In genomic region chr8:3628014-3628413, GRCm38 (mm10) we compare ENCODE assay signal across 8 mouse cellular contexts. TPM values are rescaled to one million over a fixed set of nuclear protein-coding genes. Genes with fewer than 3 reads are reported as not detected.
DNase-seq lines count a peak whose midpoint lies in the region; ATAC-seq and TF ChIP-seq lines count a peak whose summit lies in the region.

No protein-coding gene starts in this region.

- peak; percentile 25 for DNase-seq in hindbrain, embryonic 11.5 days (ENCODE audit: low spot score)
- DNase-seq in hindbrain, embryonic 10.5 days (ENCODE audit: low spot score) = no peak
- peak; percentile 66 for DNase-seq in CD4-positive helper T cell, adult 2 months (ENCODE audit: low read depth, low spot score)
- peak; percentile 52 for DNase-seq in liver, postnatal 0 days
- DNase-seq in thymus, postnatal 4 days = peak; percentile 55
- no peak for DNase-seq in gastrocnemius, postnatal 4 days (ENCODE audit: low spot score in 2 of 2)
- DNase-seq in Muller cell, postnatal 12 days (ENCODE audit: inconsistent ontology term) = no peak

- no peak for TF ChIP-seq POLR2A in bone marrow, adult 2 months (IDR thresholded peaks at IDR 0.05; ENCODE audit: borderline replicate concordance, control insufficient read depth, low read depth, low read length)

- ATAC-seq in hindbrain, embryonic 11.5 days (ENCODE audit: low FRiP score) = no peak
- peak; percentile 37 for ATAC-seq in liver, postnatal 0 days

- no peak overlapping the region for H3K9ac ChIP-seq in hindbrain, embryonic 11.5 days (ENCODE audit: low read depth, low read length)
- H3K9ac ChIP-seq in liver, postnatal 0 days (replicated peaks) = no peak overlapping the region

- WGBS in hindbrain, embryonic 11.5 days = 28% methylated on average over 5 of the region's 5 CpGs
- WGBS in hindbrain, embryonic 10.5 days = 32% methylated on average over 5 of the region's 5 CpGs
- WGBS in bone marrow, adult 2 months = 55% methylated on average over 5 of the region's 5 CpGs
- WGBS in liver, postnatal 0 days (ENCODE audit: insufficient replicate concordance) = 43% methylated on average over 5 of the region's 5 CpGs

- no peaks in the 10 kb centered on the region for H3K4me1 ChIP-seq in hindbrain, embryonic 11.5 days (replicated peaks; ENCODE audit: control insufficient read depth, insufficient read depth, low read length)
- H3K4me1 ChIP-seq in hindbrain, embryonic 10.5 days (replicated peaks) = peaks cover 9% of the 10 kb centered on the region
- H3K4me1 ChIP-seq in bone marrow, adult 2 months (ENCODE audit: control insufficient read depth, insufficient read depth, low read length) = no peaks in the 10 kb centered on the region; the same call in none of the 2 replicates
- peaks cover 17% of the 10 kb centered on the region for H3K4me1 ChIP-seq in liver, postnatal 0 days (ENCODE audit: insufficient read depth)

- no peak overlapping the region for H3K27ac ChIP-seq in hindbrain, embryonic 11.5 days (ENCODE audit: low read depth, low read length)
- no peak overlapping the region for H3K27ac ChIP-seq in hindbrain, embryonic 10.5 days
- H3K27ac ChIP-seq in bone marrow, adult 2 months (ENCODE audit: control insufficient read depth, insufficient read depth, low read depth, low read length, poor library complexity) = no peak overlapping the region
- no peak overlapping the region for H3K27ac ChIP-seq in liver, postnatal 0 days (ENCODE audit: low read depth)

- no peak overlapping the region for H3K4me2 ChIP-seq in hindbrain, embryonic 11.5 days (replicated peaks; ENCODE audit: low read depth, low read length)
- H3K4me2 ChIP-seq in liver, postnatal 0 days (ENCODE audit: low read depth, low read length) = no peak overlapping the region

- H3K36me3 ChIP-seq in hindbrain, embryonic 11.5 days (ENCODE audit: control insufficient read depth, insufficient read depth, low read length) = no peaks in the 10 kb centered on the region
- no peaks in the 10 kb centered on the region for H3K36me3 ChIP-seq in hindbrain, embryonic 10.5 days
- H3K36me3 ChIP-seq in liver, postnatal 0 days (replicated peaks; ENCODE audit: insufficient read depth, low read length) = peaks cover 9% of the 10 kb centered on the region; the same call in 1 of the 2 replicates

- no peak overlapping the region for H3K4me3 ChIP-seq in hindbrain, embryonic 11.5 days (ENCODE audit: low read depth, low read length)
- no peak overlapping the region for H3K4me3 ChIP-seq in hindbrain, embryonic 10.5 days
- no peak overlapping the region for H3K4me3 ChIP-seq in bone marrow, adult 2 months (replicated peaks; ENCODE audit: control insufficient read depth, low read depth, low read length)
- no peak overlapping the region for H3K4me3 ChIP-seq in liver, postnatal 0 days (ENCODE audit: low read depth, low read length)

- TF ChIP-seq CTCF in bone marrow, adult 2 months (IDR thresholded peaks at IDR 0.05; ENCODE audit: control insufficient read depth, insufficient read depth, low read length) = 0 out of 2 replicates have a peak, but pooled peaks have one; percentile 32
- peak; percentile 72 for TF ChIP-seq CTCF in liver, postnatal 0 days (IDR thresholded peaks at IDR 0.05; ENCODE audit: low read depth)

- no peaks in the 10 kb centered on the region for H3K9me3 ChIP-seq in hindbrain, embryonic 11.5 days (ENCODE audit: control insufficient read depth, low read length)
- H3K9me3 ChIP-seq in hindbrain, embryonic 10.5 days = no peaks in the 10 kb centered on the region
- no peaks in the 10 kb centered on the region for H3K9me3 ChIP-seq in liver, postnatal 0 days (ENCODE audit: low read length)

- no peak for TF ChIP-seq EP300 in liver, postnatal 0 days (IDR thresholded peaks at IDR 0.05; ENCODE audit: low read depth)

- no peaks in the 10 kb centered on the region; the same call in 1 of the 2 replicates for H3K27me3 ChIP-seq in hindbrain, embryonic 11.5 days (ENCODE audit: control insufficient read depth, insufficient read depth, low read length)
- H3K27me3 ChIP-seq in hindbrain, embryonic 10.5 days (ENCODE audit: insufficient read depth, poor library complexity, severe bottlenecking) = peaks cover 23% of the 10 kb centered on the region; the same call in 1 of the 2 replicates
- no peaks in the 10 kb centered on the region for H3K27me3 ChIP-seq in liver, postnatal 0 days (ENCODE audit: insufficient read depth, low read length)

RNA-seq across cellular contexts. Expression of gene Pcp2, which starts 2.7 kb away (rescaled TPM):
- polyA plus RNA-seq in hindbrain, embryonic 11.5 days (2014; fragmentation: Nextera tagmentation; extraction: Ambion mirVana) = 0.31 and 0.33 TPM in 2 replicates
- 0.22 TPM in 1 of 2 replicates, not detected in the other for polyA plus RNA-seq in hindbrain, embryonic 10.5 days (2016; fragmentation: Nextera tagmentation; extraction: Ambion mirVana)
- polyA plus RNA-seq in bone marrow, adult 2 months (2011; ENCODE audit: insufficient read depth, insufficient read length, low replicate concordance, missing spikeins) = not detected in 2 replicates
- 0.07 TPM in 1 of 2 replicates, not detected in the other for polyA plus RNA-seq in liver, postnatal 0 days (2015; fragmentation: Nextera tagmentation; extraction: Ambion mirVana)
- total RNA-seq in gastrocnemius, postnatal 4 days (2021) = under 1 TPM in 1 of 2 experiments, not detected in 1; 0.65 TPM

RNA-seq across cellular contexts. Expression of gene Stxbp2, which starts 2.7 kb away (rescaled TPM):
- 23.6 and 24.9 TPM in 2 replicates for polyA plus RNA-seq in hindbrain, embryonic 11.5 days (2014; fragmentation: Nextera tagmentation; extraction: Ambion mirVana)
- polyA plus RNA-seq in hindbrain, embryonic 10.5 days (2016; fragmentation: Nextera tagmentation; extraction: Ambion mirVana) = 38.7 and 44.1 TPM in 2 replicates
- 229 and 373 TPM in 2 replicates for polyA plus RNA-seq in bone marrow, adult 2 months (2011; ENCODE audit: insufficient read depth, insufficient read length, low replicate concordance, missing spikeins)
- polyA plus RNA-seq in liver, postnatal 0 days (2015; fragmentation: Nextera tagmentation; extraction: Ambion mirVana) = 40.5 and 46.9 TPM in 2 replicates
- 1 to 10 TPM; 3.1 to 7.2 TPM for total RNA-seq in gastrocnemius, postnatal 4 days (2021)

RNA-seq across cellular contexts. Expression of gene Pet100, which starts 6.7 kb away (rescaled TPM):
- 96.3 and 102 TPM in 2 replicates for polyA plus RNA-seq in hindbrain, embryonic 11.5 days (2014; fragmentation: Nextera tagmentation; extraction: Ambion mirVana)
- 97.8 and 115 TPM in 2 replicates for polyA plus RNA-seq in hindbrain, embryonic 10.5 days (2016; fragmentation: Nextera tagmentation; extraction: Ambion mirVana)
- 162 and 227 TPM in 2 replicates for polyA plus RNA-seq in bone marrow, adult 2 months (2011; ENCODE audit: insufficient read depth, insufficient read length, low replicate concordance, missing spikeins)
- polyA plus RNA-seq in liver, postnatal 0 days (2015; fragmentation: Nextera tagmentation; extraction: Ambion mirVana) = 88.9 and 91.2 TPM in 2 replicates
- total RNA-seq in gastrocnemius, postnatal 4 days (2021) = 10 to 100 TPM; 59.7 to 70.0 TPM

RNA-seq across cellular contexts. Expression of gene Xab2, which starts 6.9 kb away (rescaled TPM):
- 47.5 and 58.1 TPM in 2 replicates for polyA plus RNA-seq in hindbrain, embryonic 11.5 days (2014; fragmentation: Nextera tagmentation; extraction: Ambion mirVana)
- polyA plus RNA-seq in hindbrain, embryonic 10.5 days (2016; fragmentation: Nextera tagmentation; extraction: Ambion mirVana) = 71.6 and 74.6 TPM in 2 replicates
- 22.4 and 40.3 TPM in 2 replicates for polyA plus RNA-seq in bone marrow, adult 2 months (2011; ENCODE audit: insufficient read depth, insufficient read length, low replicate concordance, missing spikeins)
- 13.2 and 15.9 TPM in 2 replicates for polyA plus RNA-seq in liver, postnatal 0 days (2015; fragmentation: Nextera tagmentation; extraction: Ambion mirVana)
- 10 to 100 TPM; 21.1 to 23.2 TPM for total RNA-seq in gastrocnemius, postnatal 4 days (2021)

RNA-seq across cellular contexts. Expression of gene Retn, which starts 27.6 kb away (rescaled TPM):
- polyA plus RNA-seq in hindbrain, embryonic 11.5 days (2014; fragmentation: Nextera tagmentation; extraction: Ambion mirVana) = 0.18 TPM in 1 of 2 replicates, not detected in the other
- 0.37 and 0.55 TPM in 2 replicates for polyA plus RNA-seq in hindbrain, embryonic 10.5 days (2016; fragmentation: Nextera tagmentation; extraction: Ambion mirVana)
- polyA plus RNA-seq in bone marrow, adult 2 months (2011; ENCODE audit: insufficient read depth, insufficient read length, low replicate concordance, missing spikeins) = 3.0 TPM in 1 of 2 replicates, not detected in the other
- not detected in 2 replicates for polyA plus RNA-seq in liver, postnatal 0 days (2015; fragmentation: Nextera tagmentation; extraction: Ambion mirVana)
- total RNA-seq in gastrocnemius, postnatal 4 days (2021) = 10 to 100 TPM in 1 of 2 experiments, 1 to 10 TPM in 1; 7.6 to 11.6 TPM

Comparison
In these comparisons a context has a peak if more than half of its experiments do, and no peak if none do; other contexts are left out.
1. DNase-seq: peak in hindbrain, embryonic 11.5 days (single experiment), CD4-positive helper T cell, adult 2 months (single experiment), liver, postnatal 0 days (single experiment) and thymus, postnatal 4 days (single experiment); none in hindbrain, embryonic 10.5 days (single experiment), gastrocnemius, postnatal 4 days (0 of 2) and Muller cell, postnatal 12 days (single experiment).